Mouse (Mus musculus): Measurements from ENCODE around the gene Lrrc66. TPM values are rescaled to one million over a fixed set of nuclear protein-coding genes. Genes with fewer than 3 reads are reported as not detected.

Gene Lrrc66
- polyA plus RNA-seq, 1 experiment from 2014 or later, result 0.04 TPM

Other genes with a start within 250 kb of the Lrrc66 start
- 0.45 and 0.56 TPM in 2 replicates for gene Cwh43, start 226.5 kb downstream of the Lrrc66 start, polyA plus RNA-seq (2015; fragmentation: Nextera tagmentation; extraction: Ambion mirVana)
- 43.6 and 50.1 TPM in 2 replicates for gene Dcun1d4, start 151.5 kb downstream of the Lrrc66 start, polyA plus RNA-seq (2015; fragmentation: Nextera tagmentation; extraction: Ambion mirVana)
- gene Sgcb, start 15.3 kb upstream of the Lrrc66 start, polyA plus RNA-seq (2015; fragmentation: Nextera tagmentation; extraction: Ambion mirVana), result 51.5 and 55.5 TPM in 2 replicates
- gene Spata18, start 18.9 kb upstream of the Lrrc66 start, polyA plus RNA-seq (2015; fragmentation: Nextera tagmentation; extraction: Ambion mirVana), result 0.14 TPM in 2 replicates